Mouse (Mus musculus): Measurements from ENCODE around the gene Dnajc4. TPM values are rescaled to one million over a fixed set of nuclear protein-coding genes. Genes with fewer than 3 reads are reported as not detected.

The Dnajc4 gene
- polyA plus RNA-seq, 1 experiment from 2014 or later: 10.9 TPM

GRCm38 (mm10) chr19:6943709-6944108, 48.7 kb downstream of the Dnajc4 start:
- Histone ChIP-seq H3K27ac (ENCODE audit: low read depth) (no peak overlapping the region), H3K36me3 (replicated peaks; ENCODE audit: insufficient read depth, low read length) (no peaks in the 10 kb centered on the region; the same call in 1 of the 2 replicates), H3K9me3 (ENCODE audit: low read length) (no peaks in the 10 kb centered on the region), H3K27me3 (ENCODE audit: insufficient read depth, low read length) (no peaks in the 10 kb centered on the region), H3K9ac (replicated peaks) (no peak overlapping the region), H3K4me2 (ENCODE audit: low read depth, low read length) (no peak overlapping the region), H3K4me1 (ENCODE audit: insufficient read depth) (peaks cover 16% of the 10 kb centered on the region), H3K4me3 (ENCODE audit: low read depth, low read length) (no peak overlapping the region)
- no peak for TF ChIP-seq EP300 (IDR thresholded peaks at IDR 0.05; ENCODE audit: low read depth)
- TF ChIP-seq CTCF (IDR thresholded peaks at IDR 0.05; ENCODE audit: low read depth): no peak
- DNase-seq (no peak), ATAC-seq (no peak)
- WGBS (ENCODE audit: insufficient replicate concordance): 86% methylated on average over 6 of the region's 6 CpGs

- no peak for ATAC-seq
- H3K4me1 ChIP-seq (ENCODE audit: insufficient read depth): peaks cover 16% of the 10 kb centered on the region
- peak overlapping the region; percentile 81 for H3K4me3 ChIP-seq (ENCODE audit: low read depth, low read length)
- no peaks in the 10 kb centered on the region for H3K36me3 ChIP-seq (replicated peaks; ENCODE audit: insufficient read depth, low read length)
- peak overlapping the region; percentile 80 for H3K9ac ChIP-seq (replicated peaks)
- WGBS (ENCODE audit: insufficient replicate concordance): 20% methylated on average over 5 of the region's 5 CpGs
- no peaks in the 10 kb centered on the region for H3K27me3 ChIP-seq (ENCODE audit: insufficient read depth, low read length)
- H3K27ac ChIP-seq (ENCODE audit: low read depth): peak overlapping the region; percentile 91
- H3K9me3 ChIP-seq (ENCODE audit: low read length): no peaks in the 10 kb centered on the region
- DNase-seq: no peak
- TF ChIP-seq EP300 (IDR thresholded peaks at IDR 0.05; ENCODE audit: low read depth) (no peak), CTCF (IDR thresholded peaks at IDR 0.05; ENCODE audit: low read depth) (no peak)
- peak overlapping the region; percentile 98 for H3K4me2 ChIP-seq (ENCODE audit: low read depth, low read length)
These were observed 49.6 kb downstream of the Dnajc4 start for GRCm38 (mm10) chr19:6942764-6943163.

- DNase-seq: peak; percentile 95
- Histone ChIP-seq H3K9me3 (ENCODE audit: low read length) (no peaks in the 10 kb centered on the region), H3K4me3 (ENCODE audit: low read depth, low read length) (peak within 1 kb of the TSS; percentile 81), H3K4me1 (ENCODE audit: insufficient read depth) (peaks cover 16% of the 10 kb centered on the region), H3K36me3 (replicated peaks; ENCODE audit: insufficient read depth, low read length) (no peaks in the 10 kb centered on the region), H3K27ac (ENCODE audit: low read depth) (peak within 1 kb of the TSS; percentile 91), H3K9ac (replicated peaks) (peak within 1 kb of the TSS; percentile 80), H3K27me3 (ENCODE audit: insufficient read depth, low read length) (no peaks in the 10 kb centered on the region), H3K4me2 (ENCODE audit: low read depth, low read length) (peak within 1 kb of the TSS; percentile 98)
- under 1% methylated on average over 27 of the region's 27 CpGs for WGBS (ENCODE audit: insufficient replicate concordance)
- ATAC-seq: peak; percentile 89
- TF ChIP-seq CTCF (IDR thresholded peaks at IDR 0.05; ENCODE audit: low read depth) (no peak), EP300 (IDR thresholded peaks at IDR 0.05; ENCODE audit: low read depth) (no peak)
These were observed 50.1 kb downstream of the Dnajc4 start, which contains the start of gene Gpr137 for GRCm38 (mm10) chr19:6942249-6942691. TSS of gene Gpr137 (minus strand) at chr19:6942480.

- TF ChIP-seq EP300 (IDR thresholded peaks at IDR 0.05; ENCODE audit: low read depth): peak; percentile 93
- peak; percentile 28 for TF ChIP-seq CTCF (IDR thresholded peaks at IDR 0.05; ENCODE audit: low read depth)
- peak within 1 kb of the TSS; percentile 81 for H3K4me3 ChIP-seq (ENCODE audit: low read depth, low read length)
- peaks cover 14% of the 10 kb centered on the region for H3K4me1 ChIP-seq (ENCODE audit: insufficient read depth)
- WGBS (ENCODE audit: insufficient replicate concordance): under 1% methylated on average over 81 of the region's 83 CpGs
- H3K36me3 ChIP-seq (replicated peaks; ENCODE audit: insufficient read depth, low read length): no peaks in the 10 kb centered on the region
- H3K27ac ChIP-seq (ENCODE audit: low read depth): peak within 1 kb of the TSS; percentile 91
- peak; percentile 78 for ATAC-seq
- no peaks in the 10 kb centered on the region for H3K27me3 ChIP-seq (ENCODE audit: insufficient read depth, low read length)
- DNase-seq: peak; percentile 97
- peak within 1 kb of the TSS; percentile 80 for H3K9ac ChIP-seq (replicated peaks)
- no peaks in the 10 kb centered on the region for H3K9me3 ChIP-seq (ENCODE audit: low read length)
- peak within 1 kb of the TSS; percentile 98 for H3K4me2 ChIP-seq (ENCODE audit: low read depth, low read length)
These were observed 50.8 kb downstream of the Dnajc4 start, which contains the start of gene Bad for GRCm38 (mm10) chr19:6941372-6942248. TSS of gene Bad (plus strand) at chr19:6941861.

GRCm38 (mm10) chr19:6940396-6941351, 51.7 kb downstream of the Dnajc4 start:
- WGBS (ENCODE audit: insufficient replicate concordance): 27% methylated on average over 29 of the region's 29 CpGs
- ATAC-seq (no peak), DNase-seq (no peak)
- Histone ChIP-seq H3K27me3 (ENCODE audit: insufficient read depth, low read length) (peaks cover 5% of the 10 kb centered on the region), H3K27ac (ENCODE audit: low read depth) (peak overlapping the region; percentile 45; the same call in 1 of the 2 replicates), H3K9ac (replicated peaks) (peak overlapping the region; percentile 80), H3K9me3 (ENCODE audit: low read length) (no peaks in the 10 kb centered on the region), H3K4me1 (ENCODE audit: insufficient read depth) (peaks cover 14% of the 10 kb centered on the region), H3K4me2 (ENCODE audit: low read depth, low read length) (peak overlapping the region; percentile 98), H3K36me3 (replicated peaks; ENCODE audit: insufficient read depth, low read length) (no peaks in the 10 kb centered on the region), H3K4me3 (ENCODE audit: low read depth, low read length) (peak overlapping the region; percentile 81)
- no peak for TF ChIP-seq EP300 (IDR thresholded peaks at IDR 0.05; ENCODE audit: low read depth)
- TF ChIP-seq CTCF (IDR thresholded peaks at IDR 0.05; ENCODE audit: low read depth): no peak

All from liver, postnatal 0 days (tissue).